Mouse (Mus musculus) lung, postnatal 0 days (tissue): ENCODE measurements at regions not wholly inside any gene's neighbourhood (a gene's known extent, or its start where the extent isn't known, plus 50 kb on each side); places are given as distances from the start of the nearest gene placed in this dataset.

ENCODE experiments used
- ATAC-seq: fragments of 200-750 bp; cut with Nextera tagmentation; 2 replicates; pipeline ENCODE4 v1.8.0; 2017; ENCODE audit warnings: moderate library complexity
- DNase-seq: peaks from one replicate; pipeline ENCODE4 v3.0.0-alpha.2; 2016; ENCODE audit warnings: low spot score
- H3K27ac ChIP-seq: fragments of 300-500 bp; sonication (generic); 2 replicates; pipeline ENCODE4 v1.5.1; 2014; ENCODE audit warnings: antibody characterized with exemption, mild to moderate bottlenecking, low read length, mixed read lengths
- H3K27me3 ChIP-seq: fragments of 300-500 bp; sonication (generic); replicated peaks from 2 replicates; pipeline ENCODE4 v1.6.1; 2014; ENCODE audit warnings: low read length, mixed read lengths; ENCODE audit not compliant: insufficient read depth
- H3K36me3 ChIP-seq: fragments of 300-500 bp; sonication (generic); 2 replicates; pipeline ENCODE4 v1.6.1; 2014; ENCODE audit warnings: low read length, mixed read lengths; ENCODE audit not compliant: insufficient read depth
- H3K4me1 ChIP-seq: fragments of 300-500 bp; sonication (generic); 2 replicates; pipeline ENCODE4 v1.6.1; 2014; ENCODE audit warnings: antibody characterized with exemption, low read depth, low read length, mixed read lengths; ENCODE audit not compliant: insufficient read depth
- H3K4me2 ChIP-seq: fragments of 300-500 bp; sonication (generic); replicated peaks from 2 replicates; pipeline ENCODE4 v1.6.1; 2014; ENCODE audit warnings: low read depth, mild to moderate bottlenecking, low read length, moderate library complexity, mixed read lengths
- H3K4me3 ChIP-seq: fragments of 300-500 bp; sonication (generic); 2 replicates; pipeline ENCODE4 v1.5.1; 2014; ENCODE audit warnings: low read depth, low read length
- H3K9ac ChIP-seq: fragments of 300-500 bp; sonication (generic); replicated peaks from 2 replicates; pipeline ENCODE4 v1.6.1; 2014; ENCODE audit warnings: low read depth, mild to moderate bottlenecking
- H3K9me3 ChIP-seq: fragments of 300-500 bp; sonication (generic); 2 replicates; pipeline ENCODE4 v1.6.1; 2016; ENCODE audit warnings: low read length, mixed read lengths
- CTCF ChIP-seq: IDR thresholded peaks from 2 replicates; pipeline ENCODE4 v1.5.1; 2016; ENCODE audit warnings: antibody characterized with exemption, mild to moderate bottlenecking
- EP300 ChIP-seq: IDR thresholded peaks from 2 replicates; pipeline ENCODE4 v1.6.1; 2016; ENCODE audit warnings: antibody characterized with exemption, mild to moderate bottlenecking, control low read depth
- WGBS: fragments of 180-500 bp; shearing (Covaris S2); extraction: QIAGEN DNeasy Blood & Tissue Kit; methylation state at CpG from one replicate; pipeline ENCODE4 v1.1.7; 2014; 5-methylcytosine and 5-hydroxymethylcytosine counted together

DNA sequence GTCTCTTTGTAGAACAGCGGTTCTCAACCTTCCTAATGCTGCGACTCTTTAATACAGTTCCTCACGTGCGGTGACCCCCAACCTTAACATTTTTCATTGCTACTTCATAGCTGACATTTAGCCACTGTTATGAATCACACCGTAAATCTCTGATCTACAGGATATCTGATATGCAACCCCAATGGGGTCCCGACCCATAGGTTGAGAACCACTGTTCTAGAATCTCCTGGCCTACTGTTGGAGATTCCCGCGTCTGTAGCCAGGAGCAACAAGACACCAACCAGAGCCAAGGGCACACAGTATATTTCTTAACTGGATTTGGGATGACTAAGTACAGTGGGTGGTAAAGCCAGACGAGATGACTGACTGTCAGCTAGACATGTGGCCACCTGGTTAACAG lies 147.6 kb upstream of the 1600014C23Rik start:
- no peaks in the 10 kb centered on the region for H3K36me3 ChIP-seq
- H3K4me1 ChIP-seq, result peaks cover 11% of the 10 kb centered on the region
- DNase-seq (no peak), ATAC-seq (no peak)
- H3K9me3 ChIP-seq, result no peaks in the 10 kb centered on the region
- TF ChIP-seq EP300 (no peak), CTCF (no peak)
- H3K27me3 ChIP-seq, result 0 out of 2 replicates have a peak, but pooled peaks cover 3% of the 10 kb centered on the region
- no peak overlapping the region for H3K9ac ChIP-seq
- H3K4me2 ChIP-seq, result no peak overlapping the region
- H3K27ac ChIP-seq, result no peak overlapping the region
- no peak overlapping the region for H3K4me3 ChIP-seq
- 93% methylated on average over 9 of the region's 9 CpGs for WGBS

GRCm38 (mm10) chr17:45880761-45881160 lies 147.1 kb upstream of the 1600014C23Rik start:
- ATAC-seq (no peak), DNase-seq (no peak)
- TF ChIP-seq EP300, result no peak
- TF ChIP-seq CTCF, result no peak
- Histone ChIP-seq H3K36me3 (no peaks in the 10 kb centered on the region), H3K4me1 (peaks cover 6% of the 10 kb centered on the region; the same call in 1 of the 2 replicates), H3K4me2 (no peak overlapping the region), H3K27ac (no peak overlapping the region), H3K4me3 (no peak overlapping the region), H3K9me3 (no peaks in the 10 kb centered on the region), H3K9ac (no peak overlapping the region), H3K27me3 (0 out of 2 replicates have a peak, but pooled peaks cover 3% of the 10 kb centered on the region)
- WGBS, result 80% methylated on average over 6 of the region's 6 CpGs

GRCm38 (mm10) chr17:45879478-45880250 lies 146.0 kb upstream of the 1600014C23Rik start:
- DNase-seq, result peak; percentile 21
- Histone ChIP-seq H3K36me3 (no peaks in the 10 kb centered on the region), H3K9ac (no peak overlapping the region), H3K27ac (no peak overlapping the region), H3K4me2 (no peak overlapping the region), H3K9me3 (no peaks in the 10 kb centered on the region), H3K4me1 (no peaks in the 10 kb centered on the region), H3K4me3 (no peak overlapping the region), H3K27me3 (0 out of 2 replicates have a peak, but pooled peaks cover 3% of the 10 kb centered on the region)
- TF ChIP-seq CTCF (no peak), EP300 (no peak)
- 73% methylated on average over 6 of the region's 6 CpGs for WGBS
- 0 out of 2 replicates have a peak, but pooled peaks have one; percentile 21 for ATAC-seq

GRCm38 (mm10) chr17:45878394-45878793 lies 144.8 kb upstream of the 1600014C23Rik start:
- Histone ChIP-seq H3K36me3 (no peaks in the 10 kb centered on the region), H3K27ac (no peak overlapping the region), H3K9ac (no peak overlapping the region), H3K4me1 (0 out of 2 replicates have a peak, but pooled peaks cover 6% of the 10 kb centered on the region), H3K27me3 (peaks cover 6% of the 10 kb centered on the region; the same call in 1 of the 2 replicates), H3K4me3 (no peak overlapping the region), H3K9me3 (no peaks in the 10 kb centered on the region), H3K4me2 (no peak overlapping the region)
- no peak for TF ChIP-seq EP300
- peak; percentile 29 for TF ChIP-seq CTCF
- ATAC-seq (no peak), DNase-seq (no peak)
- 88% methylated on average over 6 of the region's 6 CpGs for WGBS

DNA sequence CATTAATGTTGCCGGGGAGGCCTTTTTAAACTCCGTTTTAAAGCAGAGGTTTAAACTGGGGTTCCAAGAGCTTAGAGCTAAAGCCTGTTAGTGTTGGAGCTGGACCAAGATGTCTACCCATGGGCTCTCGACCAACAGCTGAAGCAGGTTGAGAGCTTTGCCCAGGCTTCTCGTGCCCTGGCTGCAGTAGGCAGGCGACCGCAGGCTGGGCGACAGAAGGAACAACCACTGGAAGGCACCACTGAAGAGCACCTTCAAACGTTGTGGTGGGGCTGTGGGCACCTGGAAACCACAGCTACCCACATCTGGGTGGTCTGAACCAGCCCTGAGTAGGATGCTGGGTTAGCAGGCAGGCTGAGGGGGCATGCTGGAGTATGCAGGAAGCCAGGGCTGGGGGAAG lies 141.7 kb upstream of the 1600014C23Rik start:
- Histone ChIP-seq H3K4me1 (peaks cover 9% of the 10 kb centered on the region; the same call in 1 of the 2 replicates), H3K9me3 (no peaks in the 10 kb centered on the region), H3K27ac (no peak overlapping the region), H3K4me2 (no peak overlapping the region), H3K27me3 (peaks cover 9% of the 10 kb centered on the region; the same call in 1 of the 2 replicates), H3K4me3 (no peak overlapping the region), H3K36me3 (no peaks in the 10 kb centered on the region), H3K9ac (no peak overlapping the region)
- TF ChIP-seq EP300 (no peak), CTCF (no peak)
- DNase-seq (no peak), ATAC-seq (no peak)
- WGBS, result 85% methylated on average over 8 of the region's 8 CpGs

GRCm38 (mm10) chr17:45873996-45874395 lies 140.4 kb upstream of the 1600014C23Rik start:
- Histone ChIP-seq H3K27me3 (peaks cover 9% of the 10 kb centered on the region; the same call in 1 of the 2 replicates), H3K27ac (no peak overlapping the region), H3K9ac (no peak overlapping the region), H3K9me3 (no peaks in the 10 kb centered on the region), H3K4me2 (no peak overlapping the region), H3K4me3 (no peak overlapping the region), H3K4me1 (peaks cover 9% of the 10 kb centered on the region; the same call in 1 of the 2 replicates), H3K36me3 (no peaks in the 10 kb centered on the region)
- DNase-seq, result no peak
- ATAC-seq, result no peak
- TF ChIP-seq CTCF (no peak), EP300 (no peak)
- 34% methylated on average over 6 of the region's 8 CpGs for whole genome bisulfite sequencing
